Mouse (Mus musculus) hindbrain, embryonic 11.5 days (tissue): ENCODE data around the gene Itm2a. TPM values are rescaled to one million over a fixed set of nuclear protein-coding genes. Genes with fewer than 3 reads are reported as not detected.
A peak's percentile ranks its signal among the peaks of the same experiment; 100 is the strongest.

Source experiments
- ATAC-seq: fragments of 200-750 bp; cut with Nextera tagmentation; 2 replicates; pipeline ENCODE4 v1.8.0; 2017; ENCODE audit warnings: mild to moderate bottlenecking, moderate TSS enrichment, moderate library complexity; ENCODE audit not compliant: low FRiP score
- DNase-seq: peaks from one replicate; pipeline ENCODE4 v3.0.0-alpha.2; 2015; ENCODE audit warnings: low spot score
- H3K27ac ChIP-seq: fragments of 300-500 bp; sonication (generic); 2 replicates; pipeline ENCODE4 v1.5.1; 2014; ENCODE audit warnings: mild to moderate bottlenecking, low read depth, low read length
- H3K27me3 ChIP-seq: fragments of 300-500 bp; sonication (generic); 2 replicates; pipeline ENCODE4 v1.6.1; 2014; ENCODE audit warnings: mild to moderate bottlenecking, low read length, moderate library complexity, mixed read lengths; ENCODE audit not compliant: control insufficient read depth, insufficient read depth
- H3K36me3 ChIP-seq: fragments of 300-500 bp; sonication (generic); 2 replicates; pipeline ENCODE4 v1.6.1; 2014; ENCODE audit warnings: mild to moderate bottlenecking, low read length, moderate library complexity, mixed read lengths; ENCODE audit not compliant: control insufficient read depth, insufficient read depth
- H3K4me1 ChIP-seq: fragments of 300-500 bp; sonication (generic); replicated peaks from 2 replicates; pipeline ENCODE4 v1.6.1; 2014; ENCODE audit warnings: low read length, mixed read lengths; ENCODE audit not compliant: control insufficient read depth, insufficient read depth
- H3K4me2 ChIP-seq: fragments of 300-500 bp; sonication (generic); replicated peaks from 2 replicates; pipeline ENCODE4 v1.6.1; 2014; ENCODE audit warnings: mild to moderate bottlenecking, low read depth, low read length
- H3K4me3 ChIP-seq: fragments of 300-500 bp; sonication (generic); 2 replicates; pipeline ENCODE4 v1.5.1; 2014; ENCODE audit warnings: low read depth, low read length
- H3K9ac ChIP-seq: fragments of 300-500 bp; sonication (generic); 2 replicates; pipeline ENCODE4 v1.6.1; 2014; ENCODE audit warnings: low read depth, low read length
- H3K9me3 ChIP-seq: fragments of 300-500 bp; sonication (generic); 2 replicates; pipeline ENCODE4 v1.6.1; 2016; ENCODE audit warnings: low read length; ENCODE audit not compliant: control insufficient read depth
- WGBS: fragments of 180-500 bp; shearing (Covaris S2); extraction: QIAGEN DNeasy Blood & Tissue Kit; methylation state at CpG from one replicate; pipeline ENCODE4 v1.1.7; 2014; 5-methylcytosine and 5-hydroxymethylcytosine counted together
- polyA plus RNA-seq: library from polyadenylated mRNA; unstranded; fragments of >200 nt; fragmentation: Nextera tagmentation; extraction: Ambion mirVana; gene quantifications from 2 replicates; pipeline ENCODE4 v1.2.1, GENCODE M21; 2014

Itm2a gene
- 144 and 158 TPM in 2 replicates for polyA plus RNA-seq

- H3K36me3 ChIP-seq = no peaks in the 10 kb centered on the region
- ATAC-seq = peak; percentile 93
These were observed at the start of gene Itm2a for GRCm38 (mm10) chrX:107402915-107403912. TSS of gene Itm2a (minus strand) at chrX:107403376.

GRCm38 (mm10) chrX:107435887-107436286, 32.7 kb upstream of the Itm2a start:
- Histone ChIP-seq H3K9ac (no peak overlapping the region), H3K4me2 (no peak overlapping the region), H3K9me3 (no peaks in the 10 kb centered on the region), H3K4me3 (no peak overlapping the region), H3K27me3 (no peaks in the 10 kb centered on the region), H3K36me3 (no peaks in the 10 kb centered on the region), H3K27ac (no peak overlapping the region), H3K4me1 (no peaks in the 10 kb centered on the region)
- no peak for ATAC-seq
- WGBS = 3% methylated on average over 2 of the region's 2 CpGs
- peak; percentile 29 for DNase-seq

More at GRCm38 (mm10) chrX:107402915-107403912, at the start of gene Itm2a:
- H3K4me2 ChIP-seq = peak within 1 kb of the TSS; percentile 50
- H3K27ac ChIP-seq = no peak within 1 kb of the TSS
- H3K4me1 ChIP-seq = no peaks in the 10 kb centered on the region
- peak; percentile 48 for DNase-seq
- H3K9me3 ChIP-seq = no peaks in the 10 kb centered on the region
- H3K9ac ChIP-seq = peak within 1 kb of the TSS; percentile 23; the same call in 1 of the 2 replicates
- 15% methylated on average over 28 of the region's 30 CpGs for WGBS
- 0 out of 2 replicates have a peak, but pooled peaks cover 3% of the 10 kb centered on the region for H3K27me3 ChIP-seq
- peak within 1 kb of the TSS; percentile 39 for H3K4me3 ChIP-seq

DNA sequence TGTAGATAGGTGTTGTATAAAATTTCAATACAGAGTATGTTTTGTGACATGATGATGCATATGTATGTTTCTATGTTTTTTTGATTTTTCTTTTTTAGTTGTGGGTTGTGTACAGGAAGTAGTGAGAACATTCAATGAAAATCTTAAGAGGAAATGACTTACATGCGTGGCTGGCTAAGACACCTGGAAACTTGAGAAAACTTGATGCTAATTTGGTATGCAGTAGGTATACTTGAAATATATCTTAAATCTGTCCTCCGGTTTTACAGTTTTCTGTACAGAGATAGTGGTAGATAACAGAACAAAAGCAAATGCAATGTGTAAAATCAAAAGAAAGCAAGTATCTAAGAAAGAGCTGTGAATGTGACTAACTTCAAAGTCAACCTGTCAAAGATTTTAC, 18.1 kb upstream of the Itm2a start:
- Histone ChIP-seq H3K9ac (no peak overlapping the region), H3K36me3 (no peaks in the 10 kb centered on the region), H3K27ac (no peak overlapping the region), H3K4me3 (no peak overlapping the region), H3K27me3 (no peaks in the 10 kb centered on the region), H3K9me3 (no peaks in the 10 kb centered on the region), H3K4me2 (no peak overlapping the region), H3K4me1 (no peaks in the 10 kb centered on the region)
- WGBS = 85% methylated on average over 2 of the region's 2 CpGs
- DNase-seq = no peak
- no peak for ATAC-seq

GRCm38 (mm10) chrX:107417345-107417744, 14.2 kb upstream of the Itm2a start:
- ATAC-seq = peak; percentile 74
- no peaks in the 10 kb centered on the region for H3K4me1 ChIP-seq
- H3K4me2 ChIP-seq = no peak overlapping the region
- DNase-seq = peak; percentile 6
- no peak overlapping the region for H3K4me3 ChIP-seq
- no peaks in the 10 kb centered on the region for H3K36me3 ChIP-seq
- no peaks in the 10 kb centered on the region for H3K9me3 ChIP-seq
- no peak overlapping the region for H3K27ac ChIP-seq
- H3K9ac ChIP-seq = no peak overlapping the region
- H3K27me3 ChIP-seq = no peaks in the 10 kb centered on the region
- 17% methylated on average over 3 of the region's 3 CpGs for whole genome bisulfite sequencing

- DNase-seq = no peak
- no peaks in the 10 kb centered on the region for H3K36me3 ChIP-seq
- no peak for ATAC-seq
- H3K27me3 ChIP-seq = no peaks in the 10 kb centered on the region
- H3K4me1 ChIP-seq = no peaks in the 10 kb centered on the region
- WGBS = 73% methylated on average over 1 of the region's 1 CpGs
- no peak overlapping the region for H3K4me3 ChIP-seq
- H3K27ac ChIP-seq = no peak overlapping the region
- no peak overlapping the region for H3K9ac ChIP-seq
- no peaks in the 10 kb centered on the region for H3K9me3 ChIP-seq
- no peak overlapping the region for H3K4me2 ChIP-seq
These were observed 12.8 kb upstream of the Itm2a start for GRCm38 (mm10) chrX:107415999-107416398.

DNA sequence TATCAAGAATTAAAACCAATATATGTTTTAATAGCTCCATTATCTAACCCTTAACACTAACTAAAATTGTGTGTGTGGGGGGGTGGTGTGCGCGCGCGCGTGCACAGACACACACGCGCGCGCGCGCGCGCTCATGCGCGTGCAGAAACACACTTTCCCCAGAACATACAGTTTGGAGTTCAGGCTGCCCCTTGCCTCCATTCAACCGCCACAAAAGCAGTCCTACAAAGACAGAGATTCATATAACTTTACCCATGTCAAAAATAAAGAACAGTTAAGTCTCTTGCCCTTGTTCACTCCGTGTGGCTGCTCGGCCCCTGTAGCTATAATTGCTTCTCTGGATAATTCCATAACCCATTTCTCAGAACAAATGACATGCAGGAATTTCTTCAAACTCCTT, 695 bp downstream of the Itm2a start:
- no peaks in the 10 kb centered on the region for H3K4me1 ChIP-seq

GRCm38 (mm10) chrX:107399087-107399486, 4.1 kb downstream of the Itm2a start:
- DNase-seq (no peak), ATAC-seq (no peak)
- Histone ChIP-seq H3K36me3 (no peaks in the 10 kb centered on the region), H3K4me2 (no peak overlapping the region), H3K27me3 (0 out of 2 replicates have a peak, but pooled peaks cover 3% of the 10 kb centered on the region), H3K27ac (no peak overlapping the region), H3K9ac (no peak overlapping the region), H3K4me1 (no peaks in the 10 kb centered on the region), H3K4me3 (no peak overlapping the region), H3K9me3 (no peaks in the 10 kb centered on the region)
- 93% methylated on average over 8 of the region's 8 CpGs for WGBS

More for the DNA sequence above, 695 bp downstream of the Itm2a start:
- ATAC-seq (peak; percentile 33), DNase-seq (peak; percentile 40)
- Histone ChIP-seq H3K9ac (no peak overlapping the region), H3K4me3 (peak overlapping the region; percentile 39), H3K27ac (no peak overlapping the region), H3K4me2 (peak overlapping the region; percentile 50), H3K9me3 (no peaks in the 10 kb centered on the region), H3K36me3 (no peaks in the 10 kb centered on the region), H3K27me3 (0 out of 2 replicates have a peak, but pooled peaks cover 3% of the 10 kb centered on the region)
- 15% methylated on average over 18 of the region's 18 CpGs for WGBS

DNA sequence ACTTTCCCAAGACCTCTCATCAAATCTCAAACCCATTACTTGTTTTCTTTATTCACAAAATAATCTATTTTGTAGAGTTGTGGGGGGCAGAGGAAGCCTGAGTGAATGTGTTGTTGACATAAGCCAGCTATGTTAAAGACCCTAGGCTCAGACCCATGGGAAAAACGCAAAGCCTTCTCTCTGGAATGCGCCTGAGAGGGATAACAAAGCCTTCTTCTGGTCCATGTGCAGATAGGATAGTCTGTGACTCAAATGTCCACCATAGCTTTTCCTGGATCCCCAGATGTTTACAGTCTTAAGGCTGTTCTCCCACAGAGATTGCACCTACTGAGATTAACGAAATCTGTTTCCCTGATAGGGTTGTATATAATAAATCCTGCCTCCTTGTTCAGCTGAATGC, 9.9 kb downstream of the Itm2a start:
- Histone ChIP-seq H3K4me3 (no peak overlapping the region), H3K9me3 (no peaks in the 10 kb centered on the region), H3K27ac (no peak overlapping the region), H3K4me2 (no peak overlapping the region), H3K27me3 (no peaks in the 10 kb centered on the region), H3K4me1 (no peaks in the 10 kb centered on the region), H3K9ac (no peak overlapping the region), H3K36me3 (no peaks in the 10 kb centered on the region)
- no peak for DNase-seq
- 50% methylated on average over 3 of the region's 3 CpGs for WGBS
- no peak for ATAC-seq
